Mouse (Mus musculus) forebrain, embryonic 16.5 days (tissue): Measurements from ENCODE around the gene Gm6583. TPM values are rescaled to one million over a fixed set of nuclear protein-coding genes. Genes with fewer than 3 reads are reported as not detected.
A peak's percentile ranks its signal among the peaks of the same experiment; 100 is the strongest.

Source experiments
- ATAC-seq: fragments of 200-750 bp; cut with Nextera tagmentation; 2 replicates; pipeline ENCODE4 v1.8.0; 2017; ENCODE audit warnings: mild to moderate bottlenecking, moderate library complexity
- H3K27ac ChIP-seq: fragments of 300-500 bp; sonication (generic); 2 replicates; pipeline ENCODE4 v1.5.1; 2014; ENCODE audit warnings: low read length, control low read depth
- H3K27me3 ChIP-seq: fragments of 300-500 bp; sonication (generic); replicated peaks from 2 replicates; pipeline ENCODE4 v1.6.1; 2014; ENCODE audit warnings: low read length; ENCODE audit not compliant: control insufficient read depth, insufficient read depth
- H3K36me3 ChIP-seq: fragments of 300-500 bp; sonication (generic); 2 replicates; pipeline ENCODE4 v1.6.1; 2014; ENCODE audit not compliant: control insufficient read depth, insufficient read depth
- H3K4me1 ChIP-seq: fragments of 300-500 bp; sonication (generic); replicated peaks from 2 replicates; pipeline ENCODE4 v1.6.1; 2014; ENCODE audit warnings: low read length; ENCODE audit not compliant: control insufficient read depth, insufficient read depth
- H3K4me2 ChIP-seq: fragments of 300-500 bp; sonication (generic); 2 replicates; pipeline ENCODE4 v1.6.1; 2014; ENCODE audit warnings: mild to moderate bottlenecking, low read length, control low read depth
- H3K4me3 ChIP-seq: fragments of 300-500 bp; sonication (generic); replicated peaks from 2 replicates; pipeline ENCODE4 v1.5.1; 2014; ENCODE audit warnings: mild to moderate bottlenecking, low read length, control low read depth
- H3K9ac ChIP-seq: fragments of 300-500 bp; sonication (generic); replicated peaks from 2 replicates; pipeline ENCODE4 v1.6.1; 2014; ENCODE audit warnings: low read depth, low read length, control low read depth
- H3K9me3 ChIP-seq: fragments of 300-500 bp; sonication (generic); 2 replicates; pipeline ENCODE4 v1.6.1; 2016; ENCODE audit warnings: low read length; ENCODE audit not compliant: control insufficient read depth
- WGBS: fragments of 180-500 bp; shearing (Covaris S2); extraction: QIAGEN DNeasy Blood & Tissue Kit; methylation state at CpG from one replicate; pipeline ENCODE4 v1.1.7; 2014; 5-methylcytosine and 5-hydroxymethylcytosine counted together
- polyA plus RNA-seq: library from polyadenylated mRNA; unstranded; fragments of >200 nt; fragmentation: Nextera tagmentation; extraction: Ambion mirVana; gene quantifications from 2 replicates; pipeline ENCODE4 v1.2.1, GENCODE M21; 2015

Gm6583 gene
- polyA plus RNA-seq, 1 experiment from 2014 or later = 0.09 TPM

- Histone ChIP-seq H3K4me2 (no peak overlapping the region; the same call in 1 of the 2 replicates), H3K9ac (peak overlapping the region; percentile 25; the same call in 1 of the 2 replicates), H3K27me3 (no peaks in the 10 kb centered on the region), H3K36me3 (peaks cover 29% of the 10 kb centered on the region), H3K9me3 (no peaks in the 10 kb centered on the region), H3K27ac (no peak overlapping the region), H3K4me1 (peaks cover 36% of the 10 kb centered on the region), H3K4me3 (no peak overlapping the region)
- ATAC-seq = no peak
- WGBS = 78% methylated on average over 9 of the region's 9 CpGs
These were observed 33.5 kb upstream of the Gm6583 start for GRCm38 (mm10) chr5:112389352-112389751.

DNA sequence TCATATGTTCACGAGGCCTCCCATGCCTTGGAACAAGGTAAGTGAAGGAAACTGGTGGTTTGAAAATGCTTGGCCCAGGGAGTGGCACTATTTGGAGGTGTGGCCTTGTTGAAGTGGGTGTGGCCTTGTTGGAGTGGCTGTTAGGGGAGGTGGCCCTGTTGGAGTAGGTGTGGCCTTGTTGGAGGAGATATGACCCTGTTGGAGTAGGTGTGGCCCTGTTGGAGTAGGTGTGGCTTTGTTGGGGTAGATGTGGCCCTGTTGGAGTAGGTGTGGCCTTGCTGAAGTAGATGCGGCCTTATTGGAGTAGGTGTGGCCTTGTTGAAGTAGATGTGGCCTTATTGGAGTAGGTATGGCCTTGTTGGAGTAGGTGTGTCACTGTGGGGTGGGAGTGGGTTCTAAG lies 30.1 kb upstream of the Gm6583 start:
- no peak overlapping the region for H3K4me2 ChIP-seq
- H3K9me3 ChIP-seq = no peaks in the 10 kb centered on the region
- H3K4me1 ChIP-seq = peaks cover 29% of the 10 kb centered on the region
- H3K4me3 ChIP-seq = no peak overlapping the region
- no peaks in the 10 kb centered on the region for H3K27me3 ChIP-seq
- H3K9ac ChIP-seq = no peak overlapping the region
- H3K27ac ChIP-seq = no peak overlapping the region
- peaks cover 27% of the 10 kb centered on the region for H3K36me3 ChIP-seq
- WGBS = 84% methylated on average over 2 of the region's 2 CpGs
- ATAC-seq = no peak

GRCm38 (mm10) chr5:112384805-112385472 lies 29.1 kb upstream of the Gm6583 start:
- Histone ChIP-seq H3K27me3 (no peaks in the 10 kb centered on the region), H3K4me1 (peaks cover 20% of the 10 kb centered on the region), H3K9me3 (no peaks in the 10 kb centered on the region), H3K27ac (no peak overlapping the region), H3K4me2 (no peak overlapping the region), H3K36me3 (peaks cover 22% of the 10 kb centered on the region), H3K9ac (no peak overlapping the region), H3K4me3 (no peak overlapping the region)
- WGBS = 91% methylated on average over 13 of the region's 13 CpGs
- ATAC-seq = no peak

DNA sequence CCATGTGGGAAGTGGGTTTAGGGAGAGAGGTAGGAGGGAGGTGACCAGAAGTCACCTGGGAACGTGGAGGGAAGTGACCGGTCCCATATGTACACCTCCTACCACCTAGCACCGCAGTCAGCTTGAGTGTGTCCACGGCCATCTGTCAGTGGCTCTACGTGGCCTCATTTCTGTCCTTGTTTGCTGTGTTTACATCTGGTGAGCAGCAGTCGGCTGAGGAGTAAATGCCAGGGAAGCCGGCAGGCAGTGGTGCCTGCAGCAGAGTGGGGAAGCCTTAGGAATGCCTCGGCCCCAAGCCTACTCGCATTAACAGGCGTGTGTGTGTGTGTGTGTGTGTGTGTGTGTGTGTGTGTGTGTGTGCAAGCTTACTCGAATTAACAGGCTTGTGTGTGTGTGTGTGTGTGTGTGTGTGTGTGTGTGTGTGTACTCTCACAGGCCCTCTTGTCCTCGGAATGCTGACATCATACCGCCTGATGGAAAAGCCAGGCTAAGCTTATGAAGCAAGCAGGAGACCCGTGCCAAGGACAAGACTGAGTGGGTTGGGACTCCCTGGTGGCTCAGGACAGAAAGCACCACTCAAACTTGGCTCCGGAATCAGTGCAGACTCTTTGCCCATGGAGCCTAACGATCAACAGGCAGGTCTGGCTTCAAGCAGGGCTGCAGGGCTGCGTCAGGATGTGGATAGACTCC lies 27.0 kb upstream of the Gm6583 start:
- H3K27ac ChIP-seq = no peak overlapping the region
- peaks cover 18% of the 10 kb centered on the region for H3K36me3 ChIP-seq
- no peaks in the 10 kb centered on the region for H3K9me3 ChIP-seq
- H3K9ac ChIP-seq = no peak overlapping the region
- peaks cover 12% of the 10 kb centered on the region for H3K4me1 ChIP-seq
- 60% methylated on average over 16 of the region's 17 CpGs for WGBS
- H3K27me3 ChIP-seq = no peaks in the 10 kb centered on the region
- H3K4me2 ChIP-seq = no peak overlapping the region
- ATAC-seq = peak; percentile 37; the same call in 1 of the 2 replicates
- H3K4me3 ChIP-seq = no peak overlapping the region

GRCm38 (mm10) chr5:112382042-112382441 lies 26.2 kb upstream of the Gm6583 start:
- Histone ChIP-seq H3K4me1 (peaks cover 12% of the 10 kb centered on the region), H3K9ac (no peak overlapping the region), H3K36me3 (peaks cover 15% of the 10 kb centered on the region), H3K4me2 (no peak overlapping the region), H3K27me3 (no peaks in the 10 kb centered on the region), H3K9me3 (no peaks in the 10 kb centered on the region), H3K27ac (no peak overlapping the region), H3K4me3 (no peak overlapping the region)
- ATAC-seq = peak; percentile 14; the same call in 1 of the 2 replicates
- 59% methylated on average over 9 of the region's 9 CpGs for WGBS

GRCm38 (mm10) chr5:112381154-112381553 lies 25.3 kb upstream of the Gm6583 start:
- H3K4me2 ChIP-seq = no peak overlapping the region
- H3K27ac ChIP-seq = no peak overlapping the region

GRCm38 (mm10) chr5:112378716-112379115 lies 22.9 kb upstream of the Gm6583 start:
- ATAC-seq = no peak
- no peak overlapping the region for H3K27ac ChIP-seq
- no peaks in the 10 kb centered on the region for H3K9me3 ChIP-seq
- WGBS = 78% methylated on average over 6 of the region's 6 CpGs
- H3K36me3 ChIP-seq = peaks cover 4% of the 10 kb centered on the region; the same call in 1 of the 2 replicates
- H3K27me3 ChIP-seq = no peaks in the 10 kb centered on the region
- H3K4me3 ChIP-seq = no peak overlapping the region
- H3K4me2 ChIP-seq = no peak overlapping the region
- peaks cover 12% of the 10 kb centered on the region for H3K4me1 ChIP-seq
- H3K9ac ChIP-seq = no peak overlapping the region

More at GRCm38 (mm10) chr5:112381154-112381553, 25.3 kb upstream of the Gm6583 start:
- no peak for ATAC-seq
- no peaks in the 10 kb centered on the region for H3K27me3 ChIP-seq
- H3K4me1 ChIP-seq = peaks cover 12% of the 10 kb centered on the region
- no peak overlapping the region for H3K4me3 ChIP-seq
- no peak overlapping the region for H3K9ac ChIP-seq
- WGBS = 85% methylated on average over 11 of the region's 11 CpGs
- H3K36me3 ChIP-seq = peaks cover 11% of the 10 kb centered on the region
- no peaks in the 10 kb centered on the region for H3K9me3 ChIP-seq

DNA sequence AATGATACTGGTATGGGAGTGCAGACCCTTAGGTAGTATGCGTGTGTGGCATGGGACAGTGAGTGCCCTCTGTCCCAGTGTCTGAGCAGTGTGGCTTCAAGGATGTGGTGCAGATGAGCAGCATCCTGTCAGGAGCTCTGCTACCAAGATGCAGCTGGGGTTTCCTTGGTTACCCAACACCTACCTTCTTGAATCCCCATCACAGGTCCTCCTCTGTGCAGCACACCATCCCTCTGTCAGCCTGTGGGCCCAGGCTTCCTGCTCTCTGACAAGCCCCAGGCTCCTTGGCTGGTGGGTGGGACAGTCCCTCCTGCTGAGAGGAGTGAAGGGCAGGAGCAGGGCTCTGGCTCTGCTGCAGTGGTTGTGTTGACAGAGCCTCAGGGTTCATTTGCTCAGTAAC lies 21.5 kb upstream of the Gm6583 start:
- Histone ChIP-seq H3K4me3 (no peak overlapping the region), H3K9me3 (no peaks in the 10 kb centered on the region), H3K9ac (no peak overlapping the region), H3K4me2 (no peak overlapping the region), H3K4me1 (peaks cover 9% of the 10 kb centered on the region), H3K36me3 (peaks cover 4% of the 10 kb centered on the region; the same call in 1 of the 2 replicates), H3K27me3 (no peaks in the 10 kb centered on the region), H3K27ac (no peak overlapping the region)
- no peak for ATAC-seq
- 95% methylated on average over 1 of the region's 1 CpGs for WGBS

- H3K4me3 ChIP-seq = no peak overlapping the region
- 95% methylated on average over 4 of the region's 4 CpGs for WGBS
- H3K27me3 ChIP-seq = no peaks in the 10 kb centered on the region
- ATAC-seq = no peak
- H3K9me3 ChIP-seq = no peaks in the 10 kb centered on the region
- no peak overlapping the region for H3K27ac ChIP-seq
- peaks cover 18% of the 10 kb centered on the region for H3K4me1 ChIP-seq
- no peak overlapping the region for H3K9ac ChIP-seq
- H3K36me3 ChIP-seq = peaks cover 4% of the 10 kb centered on the region; the same call in 1 of the 2 replicates
- H3K4me2 ChIP-seq = no peak overlapping the region
These were observed 20.3 kb upstream of the Gm6583 start for GRCm38 (mm10) chr5:112376111-112376510.
